Mouse (Mus musculus) Muller cell, postnatal 12 days (primary cell): Measurements from ENCODE around the gene Tmem135.

Experiments used
- DNase-seq: peaks from one replicate; pipeline ENCODE4 v3.0.0-alpha.2; 2015; ENCODE audit errors: inconsistent ontology term

Gene Tmem135

DNA sequence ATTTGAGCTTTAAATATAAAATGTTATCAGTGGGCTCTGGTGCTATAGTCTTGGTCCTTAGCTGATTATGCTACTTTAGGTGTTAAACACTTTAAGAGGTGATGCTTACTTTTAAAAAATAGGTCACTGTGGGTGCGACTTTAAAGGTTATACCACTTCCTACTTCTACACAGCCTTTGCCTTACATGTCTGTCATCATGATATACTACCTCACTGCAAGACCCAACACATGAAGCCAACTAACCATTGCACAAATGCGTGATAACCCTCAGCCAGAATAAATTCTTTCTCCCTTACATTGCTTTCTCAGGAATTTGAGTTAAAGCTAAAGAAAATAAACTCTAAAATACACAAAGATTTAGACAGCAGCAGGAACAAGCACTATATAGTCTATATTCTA lies 150.7 kb downstream of the Tmem135 start:
- no peak for DNase-seq

GRCm38 (mm10) chr7:89251880-89252453 lies 152.1 kb downstream of the Tmem135 start:
- no peak for DNase-seq

GRCm38 (mm10) chr7:89248135-89248850 lies 155.7 kb downstream of the Tmem135 start:
- DNase-seq, result no peak

- no peak for DNase-seq
Measured at GRCm38 (mm10) chr7:89247012-89247710, 156.9 kb downstream of the Tmem135 start.

GRCm38 (mm10) chr7:89242565-89242964 lies 161.5 kb downstream of the Tmem135 start:
- no peak for DNase-seq

- no peak for DNase-seq
Measured at GRCm38 (mm10) chr7:89242143-89242542, 161.9 kb downstream of the Tmem135 start.

GRCm38 (mm10) chr7:89239592-89239991 lies 164.4 kb downstream of the Tmem135 start:
- no peak for DNase-seq

- DNase-seq, result no peak
Measured at GRCm38 (mm10) chr7:89236592-89236991, 167.4 kb downstream of the Tmem135 start.

DNA sequence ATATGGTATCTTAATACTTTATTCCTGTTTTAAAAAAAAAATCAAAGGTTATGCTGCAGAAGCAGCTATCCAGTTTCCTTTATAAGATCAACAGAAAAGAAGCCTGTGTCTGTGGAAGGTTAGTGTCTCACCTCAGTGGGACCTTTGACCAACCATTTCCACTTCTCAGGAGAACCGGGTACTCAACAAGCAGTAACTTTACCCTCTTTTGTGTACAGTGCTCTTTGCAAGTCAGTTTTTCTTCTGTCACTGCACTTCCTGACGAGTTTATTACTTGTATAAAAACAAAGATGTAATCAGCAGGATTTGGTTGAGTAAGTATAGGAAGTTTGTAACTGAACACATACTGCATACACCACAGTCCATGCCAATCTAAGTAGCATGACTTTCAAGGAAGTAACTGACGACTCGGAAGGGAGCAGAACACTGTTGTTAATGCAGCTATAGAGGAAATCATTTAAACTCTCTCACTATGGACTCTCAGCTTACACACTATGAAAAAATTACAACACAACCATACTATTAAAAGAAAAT lies 168.0 kb downstream of the Tmem135 start:
- DNase-seq, result no peak

DNA sequence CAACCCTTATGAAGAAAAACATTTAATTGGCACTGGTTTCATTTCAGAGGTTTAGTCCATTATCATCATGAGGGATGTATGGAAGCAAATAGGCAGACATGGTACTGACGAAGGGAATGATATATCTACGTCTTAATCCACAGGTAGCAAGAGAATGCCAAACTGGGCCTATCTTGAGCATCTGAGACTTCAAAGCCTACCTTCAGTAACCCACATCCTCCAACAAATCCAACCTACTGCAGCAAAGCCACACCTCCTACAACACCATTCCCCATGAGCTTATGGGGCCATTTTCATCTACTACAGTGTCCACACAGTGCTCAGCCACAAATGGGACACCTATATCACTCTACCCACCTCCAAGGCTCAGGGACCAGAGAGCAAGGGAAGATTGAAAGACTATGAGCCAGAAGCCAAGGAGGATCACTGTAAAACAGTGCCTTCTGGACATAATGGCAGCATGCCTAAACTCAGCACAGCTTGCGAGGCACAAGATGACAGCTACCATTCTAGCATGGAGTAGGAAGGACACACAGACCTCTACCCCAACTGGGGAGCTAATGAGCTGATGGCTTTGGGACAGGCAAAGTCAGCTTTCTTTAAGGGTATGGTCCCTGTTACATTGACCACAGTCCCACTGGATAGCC lies 171.4 kb downstream of the Tmem135 start:
- no peak for DNase-seq

GRCm38 (mm10) chr7:89231200-89231790 lies 172.7 kb downstream of the Tmem135 start:
- peak; percentile 17 for DNase-seq

GRCm38 (mm10) chr7:89222609-89223008 lies 181.4 kb downstream of the Tmem135 start:
- DNase-seq, result no peak

- DNase-seq, result no peak
Measured at GRCm38 (mm10) chr7:89216628-89217027, 187.4 kb downstream of the Tmem135 start.

GRCm38 (mm10) chr7:89216118-89216517 lies 187.9 kb downstream of the Tmem135 start:
- DNase-seq, result no peak

- no peak for DNase-seq
Measured at GRCm38 (mm10) chr7:89215714-89216113, 188.3 kb downstream of the Tmem135 start.

DNA sequence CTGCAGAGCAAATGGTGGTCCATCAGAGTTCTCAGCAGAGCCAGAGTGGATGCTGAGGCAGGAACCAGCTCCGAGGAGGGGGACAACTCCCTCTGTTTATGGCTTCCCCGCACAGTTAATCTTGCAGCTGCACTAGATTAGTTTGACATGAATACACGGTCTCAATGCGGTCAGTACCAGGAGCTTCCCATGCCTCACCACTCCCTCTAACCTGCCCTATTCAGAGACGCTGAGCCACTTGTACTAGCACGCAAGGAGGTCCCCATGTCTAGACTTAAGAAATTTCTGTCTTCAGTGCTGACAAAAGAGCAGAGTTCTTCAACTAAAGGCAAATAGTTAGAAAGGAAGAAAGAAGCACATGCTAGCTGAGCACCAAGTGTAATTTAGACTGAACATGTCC lies 193.5 kb downstream of the Tmem135 start:
- DNase-seq, result peak; percentile 24

- no peak for DNase-seq
Measured at GRCm38 (mm10) chr7:89206165-89206564, 197.9 kb downstream of the Tmem135 start.

GRCm38 (mm10) chr7:89205402-89205801 lies 198.6 kb downstream of the Tmem135 start:
- DNase-seq, result no peak

GRCm38 (mm10) chr7:89203144-89203543 lies 200.9 kb downstream of the Tmem135 start:
- no peak for DNase-seq

DNA sequence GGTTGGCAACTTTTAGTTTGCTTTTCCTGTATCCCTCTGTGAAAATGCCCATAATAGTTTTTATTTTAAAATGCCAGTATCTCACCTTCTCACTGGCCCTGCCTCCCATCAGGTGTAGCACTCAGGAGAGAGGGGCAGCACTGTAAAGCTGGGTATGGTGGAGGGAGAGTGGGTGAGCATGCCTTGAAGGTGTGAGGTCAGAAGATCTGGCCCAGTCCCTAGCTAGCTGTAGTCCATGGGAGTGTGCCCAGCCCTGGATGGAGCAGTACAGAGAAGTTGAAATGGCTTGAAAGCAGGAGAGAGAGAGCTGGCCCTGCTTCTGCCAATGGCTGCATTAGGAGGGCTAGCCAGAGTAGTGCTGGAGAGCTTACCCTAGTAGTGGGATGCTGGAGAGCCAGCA lies 202.1 kb downstream of the Tmem135 start:
- no peak for DNase-seq

DNA sequence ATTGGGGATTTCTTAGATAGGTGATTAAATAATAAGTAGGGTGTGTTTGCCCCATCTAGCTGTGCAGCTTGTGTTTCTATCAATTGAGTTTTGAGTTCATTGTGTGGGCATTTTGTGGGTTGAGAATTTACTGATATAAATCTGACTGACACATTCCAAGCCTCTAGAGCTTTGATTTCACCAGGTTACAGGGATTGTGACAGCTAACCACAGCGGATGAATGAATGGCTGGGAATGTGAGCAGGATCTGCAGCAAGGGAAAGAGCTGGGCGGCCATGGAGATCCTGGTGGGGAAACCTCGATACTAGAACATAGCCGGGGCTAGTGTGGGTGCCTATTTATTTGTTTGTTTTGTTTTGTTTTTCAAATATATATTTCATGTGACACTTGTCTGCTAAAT lies 205.5 kb downstream of the Tmem135 start:
- peak; percentile 53 for DNase-seq

GRCm38 (mm10) chr7:89193459-89193858 lies 210.6 kb downstream of the Tmem135 start:
- no peak for DNase-seq
